Mouse (Mus musculus): ENCODE results near the gene Txndc8.

DNA sequence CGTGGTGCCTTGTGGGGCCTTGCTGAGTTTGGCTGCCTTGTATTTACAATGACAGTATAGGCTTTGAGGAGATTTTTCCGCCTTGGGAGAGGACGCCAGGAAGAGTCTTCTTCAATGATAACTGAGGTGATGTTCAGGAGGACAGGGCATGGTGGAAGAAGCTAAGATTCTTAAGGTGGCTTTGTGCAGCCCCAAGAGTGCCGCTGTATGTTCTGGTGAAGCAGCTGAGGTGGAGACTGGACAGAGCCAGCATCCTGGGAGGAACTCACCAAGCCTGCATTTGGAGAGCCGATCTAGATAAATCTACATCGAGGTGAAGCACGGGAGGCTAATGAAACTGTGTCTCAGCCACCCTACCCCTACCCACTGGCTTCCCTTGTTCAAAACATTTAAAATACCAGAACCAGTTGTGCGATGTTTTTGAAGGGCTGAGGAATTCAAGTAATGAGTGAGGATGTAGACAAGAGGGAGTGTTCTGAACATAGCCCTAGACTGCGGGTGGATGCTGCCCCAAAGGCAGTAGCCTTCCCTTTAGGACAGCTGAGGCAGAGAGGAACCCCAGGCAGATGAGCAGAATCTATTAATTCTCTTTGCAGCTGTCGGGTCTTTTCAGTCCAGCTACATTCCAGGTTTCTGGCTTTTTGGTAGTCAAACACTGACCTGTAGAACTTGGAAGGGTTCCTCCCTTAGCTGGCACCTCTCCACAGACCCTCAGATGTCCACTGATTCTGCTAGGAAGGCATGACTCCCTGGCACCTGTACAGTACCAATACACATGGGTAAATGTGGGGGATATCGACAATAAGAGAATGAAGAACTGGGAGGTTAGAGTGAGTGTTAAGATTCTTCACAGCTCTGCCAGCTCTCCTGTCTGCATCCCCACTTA, 51.5 kb downstream of the Txndc8 start:
- TF ChIP-seq CTCF (conservative IDR thresholded peaks at IDR 0.05; ENCODE audit: low read length) (no peak), NANOG (IDR thresholded peaks at IDR 0.05; ENCODE audit: borderline replicate concordance, low read length) (no peak)

Data from E14TG2a.4 (cell line).